Mouse (Mus musculus): ENCODE results near the gene Zfr. TPM values are rescaled to one million over a fixed set of nuclear protein-coding genes. Genes with fewer than 3 reads are reported as not detected.
"Not testable (repeated sequence)": the region's sequence is repeated elsewhere in the genome, so short reads cannot be mapped to it uniquely, and the experiment has no call there.

Zfr gene
- polyA plus RNA-seq, 1 experiment = 35.9 TPM

GRCm38 (mm10) chr15:12100912-12101311 lies 16.7 kb upstream of the Zfr start:
- H3K27me3 ChIP-seq (ENCODE audit: control insufficient read depth, insufficient read depth, insufficient read length) = no peaks in the 10 kb centered on the region

GRCm38 (mm10) chr15:12103763-12104162 lies 13.9 kb upstream of the Zfr start:
- TF ChIP-seq E2F4 (IDR thresholded peaks at IDR 0.05; ENCODE audit: insufficient read depth) (no peak), POLR2A (IDR thresholded peaks at IDR 0.05; ENCODE audit: insufficient read length, low read depth) (no peak), TCF12 (IDR thresholded peaks at IDR 0.05; ENCODE audit: insufficient read depth, poor library complexity, severe bottlenecking) (no peak), REST (IDR thresholded peaks at IDR 0.05; ENCODE audit: insufficient read depth, insufficient read length) (no peak), MYOG (IDR thresholded peaks at IDR 0.05; ENCODE audit: control insufficient read depth in 1 of 3, insufficient read depth in 1 of 3, insufficient read length in 2 of 3, low read depth in 2 of 3) (no peak), CEBPB (IDR thresholded peaks at IDR 0.05; ENCODE audit: insufficient read depth, poor library complexity, severe bottlenecking) (no peak), TCF3 (IDR thresholded peaks at IDR 0.05; ENCODE audit: insufficient read length, low read depth) (no peak), MYOD1 (IDR thresholded peaks at IDR 0.05; ENCODE audit: control insufficient read depth in 1 of 3, insufficient read length in 2 of 3, low read depth in 2 of 3) (no peak), USF1 (IDR thresholded peaks at IDR 0.05; ENCODE audit: low read depth) (no peak), SRF (IDR thresholded peaks at IDR 0.05; ENCODE audit: control insufficient read depth, insufficient read length, low read depth) (no peak), MAX (IDR thresholded peaks at IDR 0.05; ENCODE audit: low read depth) (no peak)
- H3K4me2 ChIP-seq (ENCODE audit: low read depth) = no peak overlapping the region
- no peak overlapping the region for H3ac ChIP-seq (ENCODE audit: control insufficient read depth, insufficient read length)
- no peaks in the 10 kb centered on the region for H3K79me2 ChIP-seq (ENCODE audit: control insufficient read depth, insufficient read depth)
- H3K36me3 ChIP-seq (ENCODE audit: control insufficient read depth, insufficient read depth) = no peaks in the 10 kb centered on the region
- no peaks in the 10 kb centered on the region for H3K27me3 ChIP-seq (ENCODE audit: control insufficient read depth, insufficient read depth, insufficient read length)
- no peak overlapping the region for H3K4me3 ChIP-seq

More at GRCm38 (mm10) chr15:12100912-12101311, 16.7 kb upstream of the Zfr start:
- Histone ChIP-seq H3K4me2 (ENCODE audit: low read depth) (peak overlapping the region; percentile 3), H3K79me2 (ENCODE audit: control insufficient read depth, insufficient read depth) (no peaks in the 10 kb centered on the region), H3K4me3 (no peak overlapping the region), H3ac (ENCODE audit: control insufficient read depth, insufficient read length) (no peak overlapping the region), H3K36me3 (ENCODE audit: control insufficient read depth, insufficient read depth) (no peaks in the 10 kb centered on the region)
- peak; percentile 53 for TF ChIP-seq POLR2A (IDR thresholded peaks at IDR 0.05; ENCODE audit: insufficient read length, low read depth)
- no peak for TF ChIP-seq MAX (IDR thresholded peaks at IDR 0.05; ENCODE audit: low read depth)
- TF ChIP-seq CEBPB (IDR thresholded peaks at IDR 0.05; ENCODE audit: insufficient read depth, poor library complexity, severe bottlenecking) = peak; percentile 97

GRCm38 (mm10) chr15:12104827-12105226 lies 12.8 kb upstream of the Zfr start:
- no peak for TF ChIP-seq CEBPB (IDR thresholded peaks at IDR 0.05; ENCODE audit: insufficient read depth, poor library complexity, severe bottlenecking)
- TF ChIP-seq USF1 (IDR thresholded peaks at IDR 0.05; ENCODE audit: low read depth) = no peak
- TF ChIP-seq E2F4 (IDR thresholded peaks at IDR 0.05; ENCODE audit: insufficient read depth) = no peak
- TF ChIP-seq POLR2A (IDR thresholded peaks at IDR 0.05; ENCODE audit: insufficient read length, low read depth) = no peak
- TF ChIP-seq SRF (IDR thresholded peaks at IDR 0.05; ENCODE audit: control insufficient read depth, insufficient read length, low read depth) = no peak
- TF ChIP-seq MYOG (IDR thresholded peaks at IDR 0.05; ENCODE audit: control insufficient read depth in 1 of 3, insufficient read depth in 1 of 3, insufficient read length in 2 of 3, low read depth in 2 of 3) = no peak
- no peak for TF ChIP-seq REST (IDR thresholded peaks at IDR 0.05; ENCODE audit: insufficient read depth, insufficient read length)
- TF ChIP-seq TCF3 (IDR thresholded peaks at IDR 0.05; ENCODE audit: insufficient read length, low read depth) = no peak
- no peak for TF ChIP-seq TCF12 (IDR thresholded peaks at IDR 0.05; ENCODE audit: insufficient read depth, poor library complexity, severe bottlenecking)
- TF ChIP-seq MAX (IDR thresholded peaks at IDR 0.05; ENCODE audit: low read depth) = no peak
- no peak for TF ChIP-seq MYOD1 (IDR thresholded peaks at IDR 0.05; ENCODE audit: control insufficient read depth in 1 of 3, insufficient read length in 2 of 3, low read depth in 2 of 3)
- no peak for TF ChIP-seq POLR2AphosphoS2 (IDR thresholded peaks at IDR 0.05; ENCODE audit: insufficient read length, low read depth)
- H3K79me2 ChIP-seq (ENCODE audit: control insufficient read depth, insufficient read depth) = no peaks in the 10 kb centered on the region
- no peak overlapping the region for H3K4me2 ChIP-seq (ENCODE audit: low read depth)

GRCm38 (mm10) chr15:12106430-12106829 lies 11.2 kb upstream of the Zfr start:
- Histone ChIP-seq H3K36me3 (ENCODE audit: control insufficient read depth, insufficient read depth) (no peaks in the 10 kb centered on the region), H3K27me3 (ENCODE audit: control insufficient read depth, insufficient read depth, insufficient read length) (no peaks in the 10 kb centered on the region), H3K4me3 (no peak overlapping the region), H3ac (ENCODE audit: control insufficient read depth, insufficient read length) (no peak overlapping the region), H3K4me2 (ENCODE audit: low read depth) (no peak overlapping the region), H3K79me2 (ENCODE audit: control insufficient read depth, insufficient read depth) (no peaks in the 10 kb centered on the region)
- no peak for TF ChIP-seq POLR2A (IDR thresholded peaks at IDR 0.05; ENCODE audit: insufficient read length, low read depth)
- no peak for TF ChIP-seq POLR2AphosphoS2 (IDR thresholded peaks at IDR 0.05; ENCODE audit: insufficient read length, low read depth)
- no peak for TF ChIP-seq SRF (IDR thresholded peaks at IDR 0.05; ENCODE audit: control insufficient read depth, insufficient read length, low read depth)
- TF ChIP-seq TCF12 (IDR thresholded peaks at IDR 0.05; ENCODE audit: insufficient read depth, poor library complexity, severe bottlenecking) = no peak
- TF ChIP-seq USF1 (IDR thresholded peaks at IDR 0.05; ENCODE audit: low read depth) = no peak
- no peak for TF ChIP-seq TCF3 (IDR thresholded peaks at IDR 0.05; ENCODE audit: insufficient read length, low read depth)
- TF ChIP-seq E2F4 (IDR thresholded peaks at IDR 0.05; ENCODE audit: insufficient read depth) = no peak
- no peak for TF ChIP-seq MYOG (IDR thresholded peaks at IDR 0.05; ENCODE audit: control insufficient read depth in 1 of 3, insufficient read depth in 1 of 3, insufficient read length in 2 of 3, low read depth in 2 of 3)

More at GRCm38 (mm10) chr15:12104827-12105226, 12.8 kb upstream of the Zfr start:
- Histone ChIP-seq H3K36me3 (ENCODE audit: control insufficient read depth, insufficient read depth) (no peaks in the 10 kb centered on the region), H3K27me3 (ENCODE audit: control insufficient read depth, insufficient read depth, insufficient read length) (no peaks in the 10 kb centered on the region), H3ac (ENCODE audit: control insufficient read depth, insufficient read length) (no peak overlapping the region), H3K4me3 (no peak overlapping the region)

GRCm38 (mm10) chr15:12108200-12108599 lies 9.4 kb upstream of the Zfr start:
- TF ChIP-seq REST (IDR thresholded peaks at IDR 0.05; ENCODE audit: insufficient read depth, insufficient read length) = no peak
- TF ChIP-seq MAX (IDR thresholded peaks at IDR 0.05; ENCODE audit: low read depth) = no peak
- TF ChIP-seq E2F4 (IDR thresholded peaks at IDR 0.05; ENCODE audit: insufficient read depth) = no peak
- TF ChIP-seq USF1 (IDR thresholded peaks at IDR 0.05; ENCODE audit: low read depth) = no peak
- no peak for TF ChIP-seq CEBPB (IDR thresholded peaks at IDR 0.05; ENCODE audit: insufficient read depth, poor library complexity, severe bottlenecking)
- TF ChIP-seq SRF (IDR thresholded peaks at IDR 0.05; ENCODE audit: control insufficient read depth, insufficient read length, low read depth) = no peak
- TF ChIP-seq MYOG (IDR thresholded peaks at IDR 0.05; ENCODE audit: control insufficient read depth in 1 of 3, insufficient read depth in 1 of 3, insufficient read length in 2 of 3, low read depth in 2 of 3) = no peak
- TF ChIP-seq TCF12 (IDR thresholded peaks at IDR 0.05; ENCODE audit: insufficient read depth, poor library complexity, severe bottlenecking) = no peak

GRCm38 (mm10) chr15:12108922-12109321 lies 8.7 kb upstream of the Zfr start:
- not testable (repeated sequence) for H3K36me3 ChIP-seq (ENCODE audit: control insufficient read depth, insufficient read depth); H3ac ChIP-seq (ENCODE audit: control insufficient read depth, insufficient read length); H3K27me3 ChIP-seq (ENCODE audit: control insufficient read depth, insufficient read depth, insufficient read length); H3K79me2 ChIP-seq (ENCODE audit: control insufficient read depth, insufficient read depth); H3K4me3 ChIP-seq; H3K4me2 ChIP-seq (ENCODE audit: low read depth)

More at GRCm38 (mm10) chr15:12108200-12108599, 9.4 kb upstream of the Zfr start:
- no peak overlapping the region for H3K4me2 ChIP-seq (ENCODE audit: low read depth)
- H3ac ChIP-seq (ENCODE audit: control insufficient read depth, insufficient read length) = no peak overlapping the region
- no peaks in the 10 kb centered on the region for H3K79me2 ChIP-seq (ENCODE audit: control insufficient read depth, insufficient read depth)
- H3K36me3 ChIP-seq (ENCODE audit: control insufficient read depth, insufficient read depth) = no peaks in the 10 kb centered on the region
- no peaks in the 10 kb centered on the region for H3K27me3 ChIP-seq (ENCODE audit: control insufficient read depth, insufficient read depth, insufficient read length)
- no peak overlapping the region for H3K4me3 ChIP-seq
